Mouse (Mus musculus) left cerebral cortex, postnatal 14 days (tissue): Measurements from ENCODE around the gene Leng8. TPM values are rescaled to one million over a fixed set of nuclear protein-coding genes. Genes with fewer than 3 reads are reported as not detected.

ENCODE experiments used
- DNase-seq, 2 experiments: peaks; one replicate each; pipeline ENCODE4 v3.0.0; 2021 to 2022; ENCODE audit warnings: low spot score in 2 of 2, mixed read lengths in 1 of 2
- intact Hi-C: fragments of 180-260 bp; cut with DNase I; formaldehyde crosslinking; loops from one replicate; pipeline ENCODE4 v1.15.1; 2025
- long read RNA-seq, 2 experiments: library from polyadenylated mRNA; stranded (forward); transcript quantifications; one replicate each; pipeline ENCODE4 v2.0.0; 2021
- total RNA-seq, 2 experiments: library from RNA; stranded (reverse); gene quantifications; 2 replicates each; pipeline ENCODE4 v1.2.3; 2021

Gene Leng8
- 100 to 1,000 TPM; 152 TPM for total RNA-seq
- long read RNA-seq, experiment 1, full-length matches to known transcripts, result 1 of 59 reads
- long read RNA-seq, experiment 1, partial matches to known transcripts, result 46 of 59 reads
- long read RNA-seq, experiment 1, other reads (novel, unspliced or antisense), result 12 of 59 reads
- long read RNA-seq, experiment 2, full-length matches to known transcripts, result 3 of 86 reads
- long read RNA-seq, experiment 2, partial matches to known transcripts, result 70 of 86 reads
- long read RNA-seq, experiment 2, other reads (novel, unspliced or antisense), result 13 of 86 reads

DNA sequence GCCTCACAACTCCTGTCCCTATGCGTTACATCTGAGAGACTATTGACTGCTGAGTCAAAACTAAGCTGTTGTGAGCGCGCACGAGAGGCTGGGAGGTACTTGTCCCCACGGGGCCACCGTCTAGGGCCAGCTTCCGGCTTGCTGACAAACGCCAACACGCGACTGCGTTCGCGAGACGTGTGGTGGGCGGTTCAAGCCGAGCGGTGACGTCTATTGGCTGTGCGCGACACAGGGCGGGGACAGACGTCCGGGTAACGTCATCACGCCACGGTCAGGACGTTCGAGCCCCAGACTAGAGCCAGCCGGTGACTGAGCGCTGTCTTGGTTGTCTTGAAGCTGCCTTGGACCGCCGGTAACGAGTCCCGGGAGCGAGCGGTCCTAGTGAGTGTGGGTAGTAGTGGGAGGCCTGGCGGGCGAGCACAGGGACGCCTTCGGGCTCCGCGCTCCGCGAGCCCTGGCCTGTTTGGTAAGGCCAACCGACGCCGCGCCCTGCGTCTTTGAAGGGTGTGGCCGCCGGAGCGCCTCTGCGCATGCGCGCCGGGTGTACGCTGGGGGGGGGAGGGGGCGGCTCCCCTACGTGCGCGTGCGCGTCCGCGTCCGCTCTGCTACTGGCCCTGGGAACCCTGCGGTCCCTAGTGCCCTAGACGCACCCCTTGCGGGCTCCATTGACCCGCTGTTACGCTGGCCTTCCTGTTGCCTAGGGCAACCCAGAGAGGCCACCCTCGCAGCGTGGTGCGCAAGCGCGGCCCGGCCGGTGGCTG is at the start of gene Leng8:
Gene Leng8 (plus strand): TSS at position 269 of the 761 bp plus-strand sequence.
- peak; percentile 99 to 100 for DNase-seq
- intact Hi-C loops, result no loop called here

DNA sequence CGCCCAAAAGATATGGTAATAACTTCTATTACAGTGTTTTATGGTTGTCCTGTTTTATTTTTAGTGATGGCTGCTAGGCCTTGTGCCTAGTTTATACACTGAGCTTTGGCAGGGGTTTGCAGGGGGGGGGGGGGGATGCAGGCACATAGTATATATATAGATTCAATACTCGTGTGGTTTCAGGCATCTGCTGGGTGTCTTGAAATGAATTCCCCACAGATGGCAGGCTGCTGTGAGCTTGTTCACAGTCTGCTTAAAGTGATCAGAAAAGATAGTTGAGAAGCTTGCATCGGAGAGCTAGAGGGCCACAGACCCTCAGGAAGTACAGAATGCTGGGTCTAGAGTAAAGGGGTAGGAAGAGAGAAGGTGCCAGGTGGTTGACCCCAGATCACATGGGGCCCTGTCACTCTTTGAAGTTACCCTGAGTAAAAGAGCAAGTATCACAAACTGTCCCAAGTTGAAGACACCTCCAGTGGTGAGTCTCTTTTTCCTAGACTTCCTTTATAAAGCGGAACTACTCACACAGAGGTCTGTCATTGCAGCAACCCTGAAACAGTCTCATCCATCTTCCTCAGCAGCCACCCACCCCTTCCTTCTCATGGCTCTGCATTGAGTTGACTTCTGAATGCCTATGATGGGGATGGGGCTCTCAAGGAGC is 49.5 kb upstream of the Leng8 start:
- intact Hi-C loops, result no loop called here
- DNase-seq, result peak; percentile 69 to 82

- DNase-seq, result peak; percentile 61
- intact Hi-C loops, result loop anchor here (2.0 kb wide), 1 partner anchor 31 kb away; the partner anchor contains the start of gene Ttyh1
These were observed 48.9 kb upstream of the Leng8 start for GRCm38 (mm10) chr7:4087896-4088480.

DNA sequence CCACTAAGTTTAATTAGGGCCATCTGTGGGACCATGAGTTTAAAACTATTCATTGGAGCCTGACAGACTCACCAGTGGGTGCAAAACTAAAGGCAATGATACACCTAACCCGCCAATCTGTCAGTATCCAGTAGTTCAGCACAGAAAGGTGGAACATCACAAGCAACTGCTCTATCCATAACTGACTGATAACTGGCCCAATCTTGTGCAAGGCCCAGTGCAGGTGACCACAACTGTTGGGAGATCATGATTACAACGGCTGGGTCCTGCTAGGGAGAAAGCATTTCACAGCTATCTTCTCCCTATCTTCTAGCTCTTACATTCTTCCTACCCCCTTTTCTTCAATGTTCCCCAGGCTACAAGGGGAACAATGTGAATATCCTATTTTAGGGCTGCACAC is 48.2 kb upstream of the Leng8 start:
- DNase-seq, result no peak
- intact Hi-C loops, result loop anchor here (2.0 kb wide), 1 partner anchor 30 kb away; the partner anchor contains the start of gene Ttyh1

- no peak for DNase-seq
- intact Hi-C loops, result loop anchor here (10.0 kb wide), 1 partner anchor 66 kb away; no protein-coding TSS in a partner anchor
These were observed 45.7 kb upstream of the Leng8 start for GRCm38 (mm10) chr7:4091170-4091569.

- no peak for DNase-seq
- intact Hi-C loops, result loop anchor here (10.0 kb wide), 1 partner anchor 74 kb away; no protein-coding TSS in a partner anchor
These were observed 38.5 kb upstream of the Leng8 start for GRCm38 (mm10) chr7:4098301-4098700.

- intact Hi-C loops, result loop anchor here (10.0 kb wide), 1 partner anchor 74 kb away; no protein-coding TSS in a partner anchor
- no peak for DNase-seq
These were observed 38.0 kb upstream of the Leng8 start for GRCm38 (mm10) chr7:4098832-4099231.

DNA sequence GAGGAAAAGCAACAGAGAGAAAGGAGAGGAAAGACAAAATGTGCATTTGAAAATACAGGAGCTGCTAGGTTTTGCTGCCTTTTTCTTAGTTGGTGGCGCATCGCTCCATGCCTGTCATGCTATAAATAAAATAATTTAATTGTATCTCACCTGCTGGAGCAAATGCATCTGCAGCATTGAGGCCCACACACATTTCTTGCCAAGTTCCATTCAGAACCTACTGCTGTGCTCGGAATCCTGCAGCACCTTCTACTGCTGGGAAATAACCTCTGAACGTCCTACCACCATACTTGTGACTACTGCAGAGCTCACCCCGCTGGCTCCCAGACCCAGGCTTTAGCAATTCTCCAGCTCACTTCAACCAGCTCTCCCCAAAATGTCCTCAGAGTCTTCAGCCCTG is 35.7 kb upstream of the Leng8 start:
- intact Hi-C loops, result no loop called here
- peak in 1 of 2 experiments; percentile 35 for DNase-seq

- DNase-seq, result peak in 1 of 2 experiments; percentile 57
- intact Hi-C loops, result no loop called here
These were observed 33.4 kb upstream of the Leng8 start for GRCm38 (mm10) chr7:4103411-4103810.

DNA sequence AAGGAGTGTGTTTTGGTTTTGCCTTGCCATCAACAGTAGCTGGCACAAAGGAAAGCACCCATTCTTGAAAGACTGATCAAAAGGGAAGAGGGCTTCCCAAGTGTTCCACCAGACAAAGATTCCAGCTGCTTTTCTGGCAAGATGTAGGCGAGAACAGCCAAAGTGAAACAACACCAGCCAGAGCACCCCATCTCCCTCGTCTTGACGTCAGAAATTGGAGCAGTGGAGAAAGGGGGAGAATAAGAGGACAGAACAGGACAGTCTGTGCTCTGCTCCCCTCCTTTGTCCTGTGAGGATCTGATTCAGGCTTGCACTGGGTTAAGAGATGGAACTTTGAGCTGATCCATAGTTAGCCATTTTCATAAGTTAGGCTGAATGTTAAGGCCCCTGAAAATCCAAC is 25.1 kb upstream of the Leng8 start:
- intact Hi-C loops, result no loop called here
- peak in 1 of 2 experiments; percentile 56 for DNase-seq

GRCm38 (mm10) chr7:4117050-4117814 is 19.6 kb upstream of the Leng8 start:
- intact Hi-C loops, result loop anchor here (5.0 kb wide), 1 partner anchor 90 kb away; no protein-coding TSS in a partner anchor
- DNase-seq, result peak in 1 of 2 experiments; percentile 50

GRCm38 (mm10) chr7:4119344-4119902 is 17.4 kb upstream of the Leng8 start, which contains the start of gene Ttyh1:
Gene Ttyh1, plus strand, starts transcription at chr7:4119408.
- intact Hi-C loops, result loop anchor here (2.0 to 5.0 kb wide), 2 partner anchors 31 to 92 kb away; no protein-coding TSS in a partner anchor

GRCm38 (mm10) chr7:4119976-4120921 is 16.6 kb upstream of the Leng8 start:
- DNase-seq, result peak; percentile 72 to 84
- intact Hi-C loops, result loop anchor here (2.0 to 5.0 kb wide), 2 partner anchors 31 to 93 kb away; no protein-coding TSS in a partner anchor

More at GRCm38 (mm10) chr7:4119344-4119902, 17.4 kb upstream of the Leng8 start, which contains the start of gene Ttyh1:
- DNase-seq, result peak; percentile 73 to 79

DNA sequence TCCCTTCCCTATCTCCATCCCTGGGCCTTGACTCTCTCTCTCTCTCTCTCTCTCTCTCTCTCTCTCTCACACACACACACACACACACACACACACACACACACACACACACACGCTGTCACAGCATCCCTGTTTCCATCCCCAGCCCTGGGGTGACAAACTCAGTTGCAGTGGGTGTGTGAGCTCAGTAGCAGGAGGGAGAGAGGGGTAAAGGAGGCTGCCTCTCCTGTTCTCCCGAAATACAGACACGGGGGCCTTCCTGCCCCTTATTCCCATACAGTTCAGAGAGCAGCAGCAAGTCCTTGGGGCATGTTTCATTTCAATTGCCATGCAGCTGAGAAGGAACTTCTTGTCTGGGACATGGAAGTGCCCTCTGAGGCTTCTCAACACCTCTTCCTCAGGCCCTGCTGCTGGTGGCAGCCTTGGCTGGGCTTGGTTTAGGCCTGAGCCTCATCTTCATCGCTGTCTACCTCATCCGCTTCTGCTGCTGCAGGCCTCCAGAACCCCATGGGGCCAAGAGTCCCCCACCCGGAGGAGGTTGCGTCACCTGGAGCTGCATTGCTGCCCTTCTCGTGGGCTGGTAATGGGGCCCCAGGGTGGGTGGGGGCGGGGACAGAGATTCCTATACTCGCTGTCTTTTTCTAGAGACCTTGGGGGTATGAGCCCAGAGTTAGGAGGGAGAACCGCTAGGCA is 14.6 kb upstream of the Leng8 start:
- intact Hi-C loops, result no loop called here
- no peak for DNase-seq

DNA sequence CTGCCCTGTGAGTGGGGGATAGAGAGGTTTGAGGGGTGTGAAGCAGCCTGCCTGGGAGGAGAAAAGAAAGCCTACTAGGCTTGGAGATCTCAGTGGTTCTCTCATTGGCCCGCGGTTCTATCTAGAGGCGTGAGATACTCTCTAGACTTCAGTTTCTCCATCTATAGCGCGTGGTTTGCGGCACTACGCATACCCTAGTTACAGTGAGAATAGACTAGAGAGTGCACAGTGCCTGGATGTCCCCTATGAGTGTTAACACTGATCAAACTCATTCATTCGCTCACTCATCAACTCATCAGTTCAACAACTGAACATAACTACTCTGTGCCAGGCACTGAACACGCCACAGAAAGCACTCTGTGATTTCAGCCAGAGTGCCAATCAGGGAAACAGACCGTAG is 14.1 kb upstream of the Leng8 start:
- peak in 1 of 2 experiments; percentile 73 for DNase-seq
- intact Hi-C loops, result no loop called here

DNA sequence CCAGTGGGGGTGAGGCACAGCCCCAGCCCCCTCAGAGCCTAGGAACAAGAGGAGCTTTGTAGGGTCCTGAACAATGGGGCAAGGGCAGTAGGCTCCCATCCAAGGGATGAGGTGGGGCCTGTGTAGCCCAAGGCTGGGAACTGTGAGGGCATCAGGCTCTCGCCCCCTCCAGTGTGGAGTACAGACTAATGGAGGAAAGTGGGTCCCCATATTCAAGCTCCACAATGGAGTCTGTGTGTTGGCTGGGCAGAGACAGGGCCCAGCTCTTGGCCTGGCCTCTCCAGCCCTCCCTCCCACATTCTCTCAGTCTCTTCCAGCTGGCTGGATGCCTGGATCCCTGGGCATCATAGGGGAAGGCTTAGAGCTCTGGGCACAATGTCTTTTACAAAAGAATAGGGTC is 13.1 kb upstream of the Leng8 start:
- peak; percentile 76 to 90 for DNase-seq
- intact Hi-C loops, result no loop called here
